Mouse (Mus musculus): ENCODE results near the gene Pla2g5.

DNA sequence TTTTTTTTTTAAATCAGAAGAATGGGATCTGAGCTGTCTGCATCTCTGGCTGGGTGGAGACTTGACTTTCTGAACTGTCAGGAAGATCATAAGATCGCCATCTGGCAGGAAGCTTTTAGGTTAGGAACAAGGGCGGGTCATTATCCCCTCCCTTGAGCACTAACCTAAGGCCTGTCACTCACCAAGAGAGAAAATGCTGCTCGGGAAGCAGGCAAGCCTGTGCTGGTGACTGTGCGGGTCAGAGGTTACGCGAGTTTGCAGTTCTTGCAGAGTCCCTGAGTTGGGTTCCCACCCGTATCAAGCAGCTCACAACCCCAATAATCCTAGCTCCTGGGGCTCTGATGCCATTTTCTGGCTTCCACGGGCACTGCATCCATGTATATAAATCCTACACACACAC is 5.4 kb upstream of the Pla2g5 start:
- TF ChIP-seq CTCF (IDR thresholded peaks at IDR 0.05; ENCODE audit: low read depth) (no peak), EP300 (IDR thresholded peaks at IDR 0.05; ENCODE audit: low read depth) (no peak)
